Comparison of ENCODE assay signal across 8 mouse cellular contexts in genomic region chr7:30289714-30290399, GRCm38 (mm10). TPM values are rescaled to one million over a fixed set of nuclear protein-coding genes. Genes with fewer than 3 reads are reported as not detected.
A peak's percentile ranks its signal among the peaks of the same experiment; 100 is the strongest.
DNase-seq lines count a peak whose midpoint lies in the region; ATAC-seq and TF ChIP-seq lines count a peak whose summit lies in the region.

No protein-coding gene starts in this region.

- no peak overlapping the region for H3K9ac ChIP-seq in heart, embryonic 14.5 days (ENCODE audit: low read length)
- no peak overlapping the region for H3K9ac ChIP-seq in intestine, postnatal 0 days (ENCODE audit: low read depth, low read length)

- H3K4me2 ChIP-seq in heart, embryonic 14.5 days (ENCODE audit: low read length) = no peak overlapping the region
- H3K4me2 ChIP-seq in intestine, postnatal 0 days (replicated peaks; ENCODE audit: low read depth) = no peak overlapping the region

- H3K9me3 ChIP-seq in heart, embryonic 14.5 days (ENCODE audit: control insufficient read depth, low read length) = no peaks in the 10 kb centered on the region
- no peaks in the 10 kb centered on the region for H3K9me3 ChIP-seq in heart, embryonic 10.5 days
- no peaks in the 10 kb centered on the region for H3K9me3 ChIP-seq in intestine, postnatal 0 days (ENCODE audit: control insufficient read depth)

- H3K27ac ChIP-seq in heart, embryonic 14.5 days (replicated peaks in 1 of 2; ENCODE audit: control insufficient read depth in 1 of 2, insufficient read depth in 1 of 2, low read depth in 2 of 2, low read length in 2 of 2) = no peak overlapping the region
- H3K27ac ChIP-seq in heart, embryonic 10.5 days = no peak overlapping the region
- no peak overlapping the region for H3K27ac ChIP-seq in intestine, postnatal 0 days (ENCODE audit: low read depth, low read length)

- H3K36me3 ChIP-seq in heart, embryonic 14.5 days (ENCODE audit: control insufficient read depth, insufficient read depth, low read length) = no peaks in the 10 kb centered on the region
- H3K36me3 ChIP-seq in heart, embryonic 10.5 days = 0 out of 2 replicates have a peak, but pooled peaks cover 6% of the 10 kb centered on the region
- no peaks in the 10 kb centered on the region for H3K36me3 ChIP-seq in intestine, postnatal 0 days (ENCODE audit: control insufficient read depth, insufficient read depth)

- no peak for DNase-seq in heart, embryonic 10.5 days (ENCODE audit: low spot score)
- peak; percentile 69 for DNase-seq in testis, postnatal 10 days (ENCODE audit: low spot score)
- DNase-seq in testis, postnatal 14 days (ENCODE audit: low spot score) = no peak
- DNase-seq in ovary, postnatal 36 days (ENCODE audit: low spot score) = no peak
- DNase-seq in adipocyte (ENCODE audit: low spot score) = no peak
- no peak for DNase-seq in spleen, postnatal 10 days (ENCODE audit: low spot score in 2 of 2)

- WGBS in heart, embryonic 14.5 days = 54% methylated on average over 10 of the region's 10 CpGs
- WGBS in heart, embryonic 10.5 days = 54% methylated on average over 10 of the region's 10 CpGs
- WGBS in intestine, postnatal 0 days = 56% methylated on average over 10 of the region's 10 CpGs

- H3K27me3 ChIP-seq in heart, embryonic 14.5 days (ENCODE audit: control insufficient read depth, insufficient read depth, low read length) = no peaks in the 10 kb centered on the region; the same call in 1 of the 2 replicates
- H3K27me3 ChIP-seq in heart, embryonic 10.5 days (ENCODE audit: insufficient read depth, poor library complexity, severe bottlenecking) = peaks cover 29% of the 10 kb centered on the region; the same call in 1 of the 2 replicates
- no peaks in the 10 kb centered on the region; the same call in 1 of the 2 replicates for H3K27me3 ChIP-seq in intestine, postnatal 0 days (replicated peaks; ENCODE audit: control insufficient read depth, insufficient read depth, low read length)

- peak; percentile 25 for TF ChIP-seq CTCF in intestine, postnatal 0 days (IDR thresholded peaks at IDR 0.05; ENCODE audit: low read depth)

- H3K4me3 ChIP-seq in heart, embryonic 14.5 days (ENCODE audit: control insufficient read depth in 1 of 2, insufficient read depth in 1 of 2, low read depth in 1 of 2, low read length in 2 of 2) = no peak overlapping the region
- no peak overlapping the region for H3K4me3 ChIP-seq in heart, embryonic 10.5 days
- no peak overlapping the region for H3K4me3 ChIP-seq in intestine, postnatal 0 days (ENCODE audit: low read depth, low read length)

- ATAC-seq in heart, embryonic 14.5 days (ENCODE audit: insufficient number of reproducible peaks, insufficient read depth, low FRiP score, low read depth) = peak; percentile 56; the same call in 1 of the 2 replicates
- no peak for ATAC-seq in intestine, postnatal 0 days

- H3K4me1 ChIP-seq in heart, embryonic 14.5 days (ENCODE audit: control insufficient read depth in 2 of 2, insufficient read depth in 2 of 2, low read length in 2 of 2) = peaks cover 6 to 7% of the 10 kb centered on the region in 2 experiments; a peak in 3 of 4 replicates
- H3K4me1 ChIP-seq in heart, embryonic 10.5 days = peaks cover 19% of the 10 kb centered on the region
- no peaks in the 10 kb centered on the region for H3K4me1 ChIP-seq in intestine, postnatal 0 days (replicated peaks; ENCODE audit: control insufficient read depth, insufficient read depth, low read length)

RNA-seq across cellular contexts. Expression of gene Clip3, which starts 1.7 kb away (rescaled TPM):
- polyA plus RNA-seq in heart, embryonic 14.5 days (2014; fragmentation: Nextera tagmentation; extraction: Ambion mirVana) = 10.1 and 12.8 TPM in 2 replicates
- 10.4 and 18.4 TPM in 2 replicates for polyA plus RNA-seq in heart, embryonic 10.5 days (2016; fragmentation: Nextera tagmentation; extraction: Ambion mirVana)
- 8.6 and 9.7 TPM in 2 replicates for polyA plus RNA-seq in intestine, postnatal 0 days (2015; fragmentation: Nextera tagmentation; extraction: Ambion mirVana)

RNA-seq across cellular contexts. Expression of gene Wdr62, which starts 9.6 kb away (rescaled TPM):
- 8.7 and 9.4 TPM in 2 replicates for polyA plus RNA-seq in heart, embryonic 14.5 days (2014; fragmentation: Nextera tagmentation; extraction: Ambion mirVana)
- polyA plus RNA-seq in heart, embryonic 10.5 days (2016; fragmentation: Nextera tagmentation; extraction: Ambion mirVana) = 11.4 and 13.9 TPM in 2 replicates
- 3.5 TPM in 2 replicates for polyA plus RNA-seq in intestine, postnatal 0 days (2015; fragmentation: Nextera tagmentation; extraction: Ambion mirVana)

RNA-seq across cellular contexts. Expression of gene Thap8, which starts 10.0 kb away (rescaled TPM):
- 0.35 and 0.72 TPM in 2 replicates for polyA plus RNA-seq in heart, embryonic 14.5 days (2014; fragmentation: Nextera tagmentation; extraction: Ambion mirVana)
- polyA plus RNA-seq in heart, embryonic 10.5 days (2016; fragmentation: Nextera tagmentation; extraction: Ambion mirVana) = 0.29 and 0.43 TPM in 2 replicates
- polyA plus RNA-seq in intestine, postnatal 0 days (2015; fragmentation: Nextera tagmentation; extraction: Ambion mirVana) = 0.14 and 0.22 TPM in 2 replicates

RNA-seq across cellular contexts. Expression of gene Alkbh6, which starts 18.7 kb away (rescaled TPM):
- 68.9 and 70.6 TPM in 2 replicates for polyA plus RNA-seq in heart, embryonic 14.5 days (2014; fragmentation: Nextera tagmentation; extraction: Ambion mirVana)
- 68.2 and 71.8 TPM in 2 replicates for polyA plus RNA-seq in heart, embryonic 10.5 days (2016; fragmentation: Nextera tagmentation; extraction: Ambion mirVana)
- 58.2 and 63.5 TPM in 2 replicates for polyA plus RNA-seq in intestine, postnatal 0 days (2015; fragmentation: Nextera tagmentation; extraction: Ambion mirVana)

RNA-seq across cellular contexts. Expression of gene Syne4, which starts 24.8 kb away (rescaled TPM):
- polyA plus RNA-seq in heart, embryonic 14.5 days (2014; fragmentation: Nextera tagmentation; extraction: Ambion mirVana) = 8.1 and 13.0 TPM in 2 replicates
- 26.8 and 43.1 TPM in 2 replicates for polyA plus RNA-seq in heart, embryonic 10.5 days (2016; fragmentation: Nextera tagmentation; extraction: Ambion mirVana)
- 12.5 and 16.3 TPM in 2 replicates for polyA plus RNA-seq in intestine, postnatal 0 days (2015; fragmentation: Nextera tagmentation; extraction: Ambion mirVana)
